Mouse (Mus musculus): ENCODE data around the gene Zfyve1. TPM values are rescaled to one million over a fixed set of nuclear protein-coding genes. Genes with fewer than 3 reads are reported as not detected.
"Not testable (repeated sequence)": the region's sequence is repeated elsewhere in the genome, so short reads cannot be mapped to it uniquely, and the experiment has no call there.

The Zfyve1 gene
- 12.7 and 13.7 TPM in 2 replicates for polyA plus RNA-seq (2015; fragmentation: Nextera tagmentation; extraction: Ambion mirVana)

DNA sequence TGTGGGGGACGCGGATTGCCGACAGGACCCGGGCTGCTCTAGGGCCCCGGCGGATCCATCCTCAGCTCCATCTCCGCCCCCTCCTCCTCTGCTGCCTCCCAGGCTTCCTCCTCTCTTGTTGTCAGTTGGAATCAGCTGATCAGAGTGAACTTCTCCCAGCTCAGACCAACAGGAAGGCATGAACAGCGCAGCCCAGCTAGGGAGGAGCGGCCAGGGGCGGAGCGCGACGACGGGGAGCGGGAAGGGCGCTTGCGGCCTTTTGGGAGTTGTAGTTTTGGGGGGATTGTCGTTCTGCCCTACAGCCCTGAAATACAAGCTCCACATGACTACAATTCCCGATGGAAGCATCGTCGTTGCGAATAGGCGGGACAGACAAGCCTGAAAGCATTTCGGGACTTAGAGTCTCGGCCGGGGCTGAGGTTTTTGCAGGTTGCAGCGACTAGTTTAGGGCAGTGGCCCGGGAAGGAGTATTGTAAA is at the start of gene Zfyve1:
TSS of gene Zfyve1 (minus strand) at position 198 of the 477 bp plus-strand sequence.
- Histone ChIP-seq H3K4me1 (ENCODE audit: insufficient read depth, low read depth, low read length) (peaks cover 5% of the 10 kb centered on the region; the same call in 1 of the 2 replicates), H3K9me3 (ENCODE audit: low read length) (no peaks in the 10 kb centered on the region), H3K4me2 (replicated peaks; ENCODE audit: low read depth, low read length) (peak within 1 kb of the TSS; percentile 70), H3K27me3 (replicated peaks; ENCODE audit: insufficient read depth, low read length) (no peaks in the 10 kb centered on the region), H3K36me3 (ENCODE audit: insufficient read depth, low read length) (no peaks in the 10 kb centered on the region), H3K4me3 (ENCODE audit: low read depth, low read length) (peak within 1 kb of the TSS; percentile 84), H3K9ac (replicated peaks; ENCODE audit: low read depth) (peak within 1 kb of the TSS; percentile 91), H3K27ac (ENCODE audit: low read length) (peak within 1 kb of the TSS; percentile 92)
- DNase-seq (ENCODE audit: low spot score) (peak; percentile 99), ATAC-seq (peak; percentile 99)
- 0% methylated on average over 27 of the region's 28 CpGs for WGBS
- no peak for TF ChIP-seq CTCF (IDR thresholded peaks at IDR 0.05)
- TF ChIP-seq EP300 (IDR thresholded peaks at IDR 0.05) = no peak

DNA sequence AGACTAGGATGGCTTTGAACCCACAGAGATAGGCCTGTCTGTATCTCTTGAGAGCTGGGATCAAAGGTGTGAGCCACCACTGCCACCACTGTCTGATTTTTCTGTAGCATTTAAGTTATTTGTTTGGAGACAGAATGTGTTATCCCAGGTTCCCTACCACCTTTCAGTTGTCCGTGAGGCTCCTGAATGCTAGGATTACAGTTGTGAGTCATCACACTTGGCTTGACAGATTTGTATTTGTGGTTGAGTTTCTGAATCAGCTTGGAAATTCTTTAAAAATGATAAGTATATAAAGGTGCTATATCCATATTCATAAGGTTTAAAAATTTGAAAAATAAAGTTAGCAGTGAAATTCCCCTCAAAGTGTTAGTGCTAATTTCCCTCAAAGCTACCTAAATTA is 46.1 kb upstream of the Zfyve1 start:
- TF ChIP-seq CTCF (IDR thresholded peaks at IDR 0.05) = no peak
- no peak for TF ChIP-seq EP300 (IDR thresholded peaks at IDR 0.05)
- Histone ChIP-seq H3K27ac (ENCODE audit: low read length) (no peak overlapping the region), H3K4me1 (ENCODE audit: insufficient read depth, low read depth, low read length) (no peaks in the 10 kb centered on the region), H3K4me3 (ENCODE audit: low read depth, low read length) (no peak overlapping the region), H3K4me2 (replicated peaks; ENCODE audit: low read depth, low read length) (no peak overlapping the region), H3K36me3 (ENCODE audit: insufficient read depth, low read length) (peaks cover 31% of the 10 kb centered on the region; the same call in 1 of the 2 replicates), H3K9me3 (ENCODE audit: low read length) (no peaks in the 10 kb centered on the region), H3K9ac (replicated peaks; ENCODE audit: low read depth) (no peak overlapping the region), H3K27me3 (replicated peaks; ENCODE audit: insufficient read depth, low read length) (no peaks in the 10 kb centered on the region)
- no peak for DNase-seq (ENCODE audit: low spot score)
- WGBS = 79% methylated on average over 1 of the region's 1 CpGs
- no peak for ATAC-seq

DNA sequence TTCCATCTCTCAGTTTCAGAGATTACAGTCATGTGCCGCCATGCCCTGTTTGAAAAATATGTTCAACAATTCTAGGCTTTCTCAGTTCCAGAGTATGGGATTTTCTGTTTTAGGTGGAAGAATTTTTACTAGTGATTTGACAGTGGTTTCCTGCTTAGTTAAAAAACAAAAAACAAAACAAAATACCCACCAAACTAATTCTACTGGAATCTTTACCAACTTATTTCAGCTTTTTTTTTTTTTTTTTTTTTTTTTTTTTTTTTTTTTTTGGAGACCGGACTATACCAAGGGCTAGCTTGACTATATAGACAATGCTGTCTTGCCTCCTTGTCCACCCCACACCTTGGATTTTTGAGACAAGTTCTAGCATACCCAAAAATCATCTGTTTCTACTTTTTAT is 44.2 kb upstream of the Zfyve1 start:
- no peaks in the 10 kb centered on the region for H3K27me3 ChIP-seq (replicated peaks; ENCODE audit: insufficient read depth, low read length)
- no peak overlapping the region for H3K4me2 ChIP-seq (replicated peaks; ENCODE audit: low read depth, low read length)
- no peak overlapping the region for H3K27ac ChIP-seq (ENCODE audit: low read length)
- no peak for DNase-seq (ENCODE audit: low spot score)
- TF ChIP-seq CTCF (IDR thresholded peaks at IDR 0.05) (no peak), EP300 (IDR thresholded peaks at IDR 0.05) (no peak)
- 91% methylated on average over 2 of the region's 2 CpGs for WGBS
- H3K9me3 ChIP-seq (ENCODE audit: low read length) = no peaks in the 10 kb centered on the region
- no peak for ATAC-seq
- no peaks in the 10 kb centered on the region for H3K4me1 ChIP-seq (ENCODE audit: insufficient read depth, low read depth, low read length)
- no peak overlapping the region for H3K4me3 ChIP-seq (ENCODE audit: low read depth, low read length)
- H3K36me3 ChIP-seq (ENCODE audit: insufficient read depth, low read length) = peaks cover 33% of the 10 kb centered on the region; the same call in 1 of the 2 replicates
- no peak overlapping the region for H3K9ac ChIP-seq (replicated peaks; ENCODE audit: low read depth)

DNA sequence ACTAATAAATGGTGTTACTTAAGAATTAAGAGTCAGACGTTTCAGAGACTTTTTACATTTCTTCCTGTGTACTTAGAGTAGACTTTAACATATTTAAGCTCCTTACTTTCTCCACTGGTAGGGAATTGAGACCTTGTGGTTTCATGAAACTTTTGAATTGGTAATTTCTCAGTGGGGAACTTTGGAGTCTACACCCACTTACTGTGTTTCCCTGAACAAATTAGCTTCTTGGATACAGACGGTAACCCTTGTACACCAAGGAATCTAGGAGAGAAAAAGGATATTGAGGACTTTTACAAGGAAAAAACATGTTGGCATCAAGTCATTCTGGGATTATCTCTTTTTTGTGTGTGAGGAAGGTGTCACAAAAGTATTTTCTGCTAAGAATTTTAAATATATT is 36.8 kb upstream of the Zfyve1 start:
- Histone ChIP-seq H3K36me3 (ENCODE audit: insufficient read depth, low read length) (peaks cover 9% of the 10 kb centered on the region; the same call in 1 of the 2 replicates), H3K9ac (replicated peaks; ENCODE audit: low read depth) (no peak overlapping the region; the same call in 1 of the 2 replicates), H3K4me2 (replicated peaks; ENCODE audit: low read depth, low read length) (no peak overlapping the region), H3K4me3 (ENCODE audit: low read depth, low read length) (no peak overlapping the region), H3K4me1 (ENCODE audit: insufficient read depth, low read depth, low read length) (no peaks in the 10 kb centered on the region), H3K27me3 (replicated peaks; ENCODE audit: insufficient read depth, low read length) (no peaks in the 10 kb centered on the region), H3K27ac (ENCODE audit: low read length) (no peak overlapping the region), H3K9me3 (ENCODE audit: low read length) (no peaks in the 10 kb centered on the region)
- WGBS = 30% methylated on average over 2 of the region's 2 CpGs
- no peak for ATAC-seq
- no peak for DNase-seq (ENCODE audit: low spot score)
- TF ChIP-seq CTCF (IDR thresholded peaks at IDR 0.05) (no peak), EP300 (IDR thresholded peaks at IDR 0.05) (no peak)

DNA sequence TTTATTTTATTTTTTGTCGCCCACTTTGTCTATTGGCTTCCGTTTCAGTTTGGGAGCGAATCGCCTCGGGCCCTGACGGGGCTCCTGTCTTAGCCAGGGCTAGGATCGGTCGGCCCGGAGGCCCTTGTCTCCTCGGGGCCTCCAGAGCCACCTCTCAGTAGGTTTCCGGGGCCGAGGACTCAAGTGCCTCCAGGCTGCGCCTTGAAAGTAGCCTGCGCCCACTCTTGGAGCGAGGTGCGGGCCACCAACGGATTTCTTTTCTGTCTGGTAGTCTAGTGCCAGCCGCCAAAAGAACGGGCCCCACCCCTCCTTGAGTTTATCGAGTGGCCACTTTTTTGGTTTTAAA is 35.6 kb upstream of the Zfyve1 start:
- 0% methylated on average over 19 of the region's 20 CpGs for WGBS
- Histone ChIP-seq H3K36me3 (ENCODE audit: insufficient read depth, low read length) (peaks cover 4% of the 10 kb centered on the region; the same call in 1 of the 2 replicates), H3K9ac (replicated peaks; ENCODE audit: low read depth) (peak overlapping the region; percentile 93), H3K4me3 (ENCODE audit: low read depth, low read length) (peak overlapping the region; percentile 73), H3K9me3 (ENCODE audit: low read length) (no peaks in the 10 kb centered on the region), H3K4me1 (ENCODE audit: insufficient read depth, low read depth, low read length) (no peaks in the 10 kb centered on the region), H3K4me2 (replicated peaks; ENCODE audit: low read depth, low read length) (peak overlapping the region; percentile 75), H3K27ac (ENCODE audit: low read length) (peak overlapping the region; percentile 97), H3K27me3 (replicated peaks; ENCODE audit: insufficient read depth, low read length) (no peaks in the 10 kb centered on the region)
- no peak for TF ChIP-seq CTCF (IDR thresholded peaks at IDR 0.05)
- TF ChIP-seq EP300 (IDR thresholded peaks at IDR 0.05) = no peak
- peak; percentile 41 for ATAC-seq
- peak; percentile 67 for DNase-seq (ENCODE audit: low spot score)

DNA sequence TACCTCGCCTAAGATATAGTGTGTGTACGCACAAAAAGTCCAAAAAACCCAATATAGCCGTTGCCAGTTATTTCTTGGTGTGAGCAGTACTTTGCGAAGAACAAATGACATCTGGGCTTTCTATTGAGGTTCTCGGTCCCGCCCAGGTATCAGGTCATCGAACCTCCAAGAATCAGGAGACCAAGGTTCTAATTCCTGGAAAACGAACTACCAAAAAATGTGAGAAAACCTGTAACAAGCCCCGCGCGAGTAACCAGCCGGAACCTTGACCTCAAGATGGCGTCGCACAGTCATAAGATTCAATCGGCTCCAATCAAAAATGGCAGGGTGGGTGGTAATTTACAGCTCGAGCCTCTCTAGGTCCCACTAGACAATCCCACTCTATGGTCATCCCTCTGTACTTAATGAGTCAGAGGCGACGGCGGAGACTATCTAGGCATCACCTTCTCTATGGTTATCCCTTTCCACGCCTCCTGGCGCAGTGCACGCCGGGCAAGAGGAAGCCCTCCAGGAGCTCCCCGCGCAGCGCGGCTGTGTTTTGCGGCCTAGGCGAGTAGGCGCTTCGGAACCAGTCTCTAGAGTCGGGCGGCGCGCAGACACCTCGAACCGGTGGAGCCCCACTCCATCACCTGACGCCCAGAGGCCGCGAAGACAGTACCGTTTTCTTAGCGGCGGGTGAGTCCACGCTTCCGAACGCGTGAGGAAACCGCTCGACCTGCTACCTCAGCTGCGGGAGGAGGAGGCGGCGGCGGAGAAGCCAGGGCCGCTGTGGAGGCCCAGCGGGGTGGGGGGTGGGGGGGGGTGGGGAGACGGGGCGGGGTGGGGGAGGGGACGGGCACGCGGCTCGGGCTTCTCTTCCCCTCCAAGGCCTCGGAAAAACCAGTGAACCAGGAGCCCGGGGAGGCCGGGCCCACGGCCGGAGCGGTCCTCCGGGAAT is 35.0 kb upstream of the Zfyve1 start:
- WGBS = 0% methylated on average over 52 of the region's 68 CpGs

DNA sequence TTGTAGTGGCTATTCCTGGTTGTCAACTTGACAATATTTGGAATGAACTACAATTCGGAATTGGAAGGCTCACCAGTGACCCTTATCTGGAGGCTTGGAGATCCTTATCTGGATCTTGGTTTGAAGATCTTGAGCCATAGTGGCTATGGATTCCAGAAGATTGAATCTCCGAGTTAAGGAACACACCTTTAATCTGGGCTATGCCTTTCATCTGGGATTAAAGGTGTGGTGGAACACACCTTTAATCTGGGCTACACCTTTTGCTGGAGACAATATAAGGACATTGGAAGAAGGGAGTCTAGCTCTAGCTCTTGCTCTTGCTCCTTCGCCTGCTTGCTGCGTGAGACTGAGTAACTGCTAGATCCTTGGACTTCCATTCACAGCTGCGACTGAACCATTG is 33.9 kb upstream of the Zfyve1 start, which contains the start of gene Rbm25:
TSS of gene Rbm25 (plus strand) at position 301 of the 400 bp plus-strand sequence.
- H3K9me3 ChIP-seq (ENCODE audit: low read length); H3K27me3 ChIP-seq (replicated peaks; ENCODE audit: insufficient read depth, low read length); ATAC-seq; DNase-seq (ENCODE audit: low spot score); H3K4me1 ChIP-seq (ENCODE audit: insufficient read depth, low read depth, low read length); H3K36me3 ChIP-seq (ENCODE audit: insufficient read depth, low read length): not testable (repeated sequence)
- WGBS = no CpG with 5 or more reads among the region's 5 CpGs
- peak within 1 kb of the TSS; percentile 93 for H3K9ac ChIP-seq (replicated peaks; ENCODE audit: low read depth)
- peak within 1 kb of the TSS; percentile 75 for H3K4me2 ChIP-seq (replicated peaks; ENCODE audit: low read depth, low read length)
- peak within 1 kb of the TSS; percentile 73 for H3K4me3 ChIP-seq (ENCODE audit: low read depth, low read length)
- H3K27ac ChIP-seq (ENCODE audit: low read length) = peak within 1 kb of the TSS; percentile 97

More for the DNA sequence above, 35.0 kb upstream of the Zfyve1 start:
- Histone ChIP-seq H3K9ac (replicated peaks; ENCODE audit: low read depth) (peak overlapping the region; percentile 93), H3K27me3 (replicated peaks; ENCODE audit: insufficient read depth, low read length) (no peaks in the 10 kb centered on the region), H3K9me3 (ENCODE audit: low read length) (no peaks in the 10 kb centered on the region), H3K4me3 (ENCODE audit: low read depth, low read length) (peak overlapping the region; percentile 73), H3K4me1 (ENCODE audit: insufficient read depth, low read depth, low read length) (no peaks in the 10 kb centered on the region), H3K27ac (ENCODE audit: low read length) (peak overlapping the region; percentile 97), H3K4me2 (replicated peaks; ENCODE audit: low read depth, low read length) (peak overlapping the region; percentile 75), H3K36me3 (ENCODE audit: insufficient read depth, low read length) (peaks cover under 1% of the 10 kb centered on the region; the same call in 1 of the 2 replicates)
- TF ChIP-seq CTCF (IDR thresholded peaks at IDR 0.05) = peak; percentile 27
- TF ChIP-seq EP300 (IDR thresholded peaks at IDR 0.05) = peak; percentile 88
- ATAC-seq = peak; percentile 99
- peak; percentile 100 for DNase-seq (ENCODE audit: low spot score)
